Mouse (Mus musculus) embryonic fibroblast, embryonic 13.5 days (primary cell): ENCODE data around the gene Ddx39. TPM values are rescaled to one million over a fixed set of nuclear protein-coding genes. Genes with fewer than 3 reads are reported as not detected.

Experiments
- H3K27ac ChIP-seq: 2 replicates; pipeline ENCODE4 v1.5.1; 2012; ENCODE audit warnings: low read length, control low read depth, inconsistent platforms; ENCODE audit not compliant: insufficient read depth
- H3K4me1 ChIP-seq: 2 replicates; pipeline ENCODE4 v1.6.1; 2011; ENCODE audit warnings: low read length; ENCODE audit not compliant: control insufficient read depth, insufficient read depth
- H3K4me3 ChIP-seq: 2 replicates; pipeline ENCODE4 v1.5.1; 2011; ENCODE audit warnings: mild to moderate bottlenecking, control low read depth, low read length; ENCODE audit not compliant: insufficient read depth
- CTCF ChIP-seq: IDR thresholded peaks from 2 replicates; pipeline ENCODE4 v1.5.1; 2011; ENCODE audit warnings: mild to moderate bottlenecking, control low read depth, low read length, moderate library complexity, borderline replicate concordance; ENCODE audit not compliant: insufficient read depth
- POLR2A ChIP-seq: IDR thresholded peaks from 2 replicates; pipeline ENCODE4 v1.6.1; 2011; ENCODE audit warnings: low read depth, mild to moderate bottlenecking, control low read depth, low read length, moderate library complexity
- polyA plus RNA-seq: library from polyadenylated mRNA; stranded (reverse); fragments of >200 nt; gene quantifications from 2 replicates; pipeline ENCODE4 v1.2.4, GENCODE M21; 2011; ENCODE audit warnings: low read depth; ENCODE audit not compliant: missing spikeins, insufficient read length

The Ddx39 gene
- polyA plus RNA-seq, 1 experiment: 64.2 TPM

DNA sequence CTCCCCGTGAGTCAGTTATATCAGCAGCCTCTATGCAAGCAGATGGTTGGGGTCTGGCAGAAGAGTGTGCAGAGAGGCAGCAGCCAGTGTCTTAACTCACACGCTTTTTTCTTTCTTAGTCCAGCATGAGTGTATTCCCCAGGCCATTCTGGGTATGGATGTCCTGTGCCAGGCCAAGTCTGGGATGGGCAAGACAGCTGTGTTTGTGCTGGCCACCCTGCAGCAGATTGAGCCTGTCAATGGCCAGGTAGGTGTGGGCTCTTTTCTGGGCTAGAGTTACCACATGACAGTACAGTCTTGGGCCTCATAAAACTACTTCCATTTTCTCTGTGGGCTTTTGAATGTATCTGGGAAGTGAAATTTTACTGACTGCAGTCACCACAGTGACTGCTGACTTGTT lies 4.7 kb downstream of the Ddx39 start:
- TF ChIP-seq CTCF (no peak), POLR2A (no peak)
- Histone ChIP-seq H3K27ac (no peak overlapping the region), H3K4me1 (no peaks in the 10 kb centered on the region), H3K4me3 (no peak overlapping the region)

GRCm38 (mm10) chr8:83721405-83722025 lies 6.5 kb downstream of the Ddx39 start:
- H3K4me1 ChIP-seq: no peaks in the 10 kb centered on the region
- TF ChIP-seq POLR2A: no peak
- TF ChIP-seq CTCF: no peak
- no peak overlapping the region for H3K27ac ChIP-seq

DNA sequence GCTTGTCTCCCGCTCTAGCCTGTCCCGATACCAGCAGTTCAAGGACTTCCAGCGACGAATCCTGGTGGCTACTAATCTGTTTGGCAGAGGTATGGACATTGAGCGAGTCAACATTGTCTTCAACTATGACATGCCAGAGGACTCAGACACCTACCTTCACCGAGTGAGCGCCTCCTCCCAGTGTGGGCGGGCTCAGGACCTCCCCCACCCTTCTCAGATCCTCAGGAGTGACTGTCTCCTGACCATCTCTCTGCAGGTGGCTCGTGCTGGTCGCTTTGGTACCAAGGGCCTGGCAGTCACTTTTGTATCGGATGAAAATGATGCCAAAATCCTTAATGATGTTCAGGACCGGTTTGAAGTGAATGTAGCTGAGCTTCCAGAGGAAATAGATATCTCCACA lies 7.7 kb downstream of the Ddx39 start:
- no peak overlapping the region for H3K4me3 ChIP-seq
- H3K27ac ChIP-seq: no peak overlapping the region
- TF ChIP-seq CTCF (no peak), POLR2A (no peak)
- H3K4me1 ChIP-seq: no peaks in the 10 kb centered on the region

More at GRCm38 (mm10) chr8:83721405-83722025, 6.5 kb downstream of the Ddx39 start:
- H3K4me3 ChIP-seq: no peak overlapping the region

- no peaks in the 10 kb centered on the region for H3K4me1 ChIP-seq
- no peak for TF ChIP-seq POLR2A
- TF ChIP-seq CTCF: no peak
- no peak overlapping the region for H3K27ac ChIP-seq
- no peak overlapping the region for H3K4me3 ChIP-seq
These were observed 8.6 kb downstream of the Ddx39 start for GRCm38 (mm10) chr8:83723447-83724083.

DNA sequence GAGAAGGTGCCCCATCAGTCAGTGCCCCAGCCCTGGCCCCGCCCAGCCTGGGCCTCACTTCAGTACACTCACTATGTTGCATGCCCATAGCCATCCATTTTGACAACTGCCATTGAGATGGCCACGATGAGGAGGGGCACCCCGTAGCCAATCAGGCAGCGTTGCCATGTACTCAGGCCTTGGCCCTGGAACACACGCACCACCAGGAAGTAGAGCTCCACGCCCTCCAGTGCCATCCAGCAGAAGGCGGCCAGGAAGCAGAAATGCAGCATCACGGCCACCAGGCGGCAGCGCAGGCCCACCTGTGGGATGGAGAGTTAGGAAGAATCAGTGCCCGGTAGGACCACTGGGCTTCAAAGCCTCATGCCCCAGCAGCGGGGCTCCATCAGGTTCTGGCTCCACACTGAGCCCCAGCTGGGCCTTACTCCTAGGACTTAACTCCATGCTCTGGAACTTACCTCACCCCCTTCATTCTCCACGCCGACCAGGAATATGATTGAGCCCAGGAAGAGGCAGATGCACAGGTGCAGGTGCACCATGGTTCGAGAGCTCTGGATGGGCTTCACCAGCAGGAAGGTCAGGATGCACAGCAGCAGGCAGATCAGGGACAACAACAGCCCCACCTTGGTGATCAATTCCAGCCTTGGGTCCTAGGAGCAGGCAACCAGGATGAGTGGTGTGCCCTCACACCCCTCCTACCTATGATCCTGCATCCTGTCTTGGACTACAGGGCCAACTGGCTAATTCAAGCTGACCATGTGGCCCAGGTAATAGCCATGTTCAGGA lies 9.9 kb downstream of the Ddx39 start:
- peak; percentile 91 for TF ChIP-seq CTCF
- no peak for TF ChIP-seq POLR2A
- Histone ChIP-seq H3K27ac (no peak overlapping the region), H3K4me3 (no peak overlapping the region), H3K4me1 (no peaks in the 10 kb centered on the region)

- no peaks in the 10 kb centered on the region for H3K4me1 ChIP-seq
- TF ChIP-seq POLR2A: no peak
- no peak for TF ChIP-seq CTCF
- no peak overlapping the region for H3K27ac ChIP-seq
- H3K4me3 ChIP-seq: no peak overlapping the region
These were observed 10.6 kb downstream of the Ddx39 start for GRCm38 (mm10) chr8:83725521-83726102.

DNA sequence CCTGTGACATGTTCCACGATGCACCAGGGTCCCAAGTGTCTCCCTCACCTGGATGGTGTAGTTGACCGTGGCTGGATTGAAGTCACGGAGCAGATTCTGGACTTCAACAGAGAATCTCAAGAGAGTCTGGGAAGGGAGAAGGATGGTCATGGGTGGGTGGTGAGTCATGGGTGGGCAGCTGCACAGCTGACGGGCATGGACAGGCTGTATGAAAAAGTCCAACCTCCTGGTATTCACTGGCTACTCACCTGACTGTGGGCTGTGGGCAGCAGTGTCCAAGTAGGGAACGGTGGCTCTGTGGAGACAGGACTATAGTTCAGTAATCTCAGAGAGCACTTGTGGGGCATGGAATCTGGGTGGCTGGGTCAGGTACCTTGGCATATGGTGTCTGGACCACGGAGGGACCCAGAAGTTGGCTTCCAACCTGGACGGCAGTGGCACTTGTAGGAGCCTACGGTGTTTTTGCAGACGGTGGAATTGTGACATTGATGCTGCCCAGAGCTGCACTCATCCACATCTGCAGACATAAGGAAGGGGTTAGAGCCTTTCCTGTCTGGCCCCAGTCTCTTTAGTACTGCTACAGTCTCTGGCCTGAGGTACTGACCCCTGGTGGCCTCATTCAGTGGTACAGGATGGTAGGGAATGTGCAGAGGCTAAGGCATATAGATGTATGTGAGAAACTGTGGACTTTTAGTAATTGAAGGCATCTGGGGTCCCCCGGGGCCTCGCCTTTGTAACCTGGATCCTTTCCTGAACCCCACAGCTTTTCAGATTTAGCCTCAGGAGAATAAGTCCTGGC lies 14.2 kb downstream of the Ddx39 start:
- no peaks in the 10 kb centered on the region for H3K4me1 ChIP-seq
- no peak overlapping the region for H3K27ac ChIP-seq
- H3K4me3 ChIP-seq: no peak overlapping the region
- no peak for TF ChIP-seq POLR2A
- peak; percentile 43; the same call in 1 of the 2 replicates for TF ChIP-seq CTCF

DNA sequence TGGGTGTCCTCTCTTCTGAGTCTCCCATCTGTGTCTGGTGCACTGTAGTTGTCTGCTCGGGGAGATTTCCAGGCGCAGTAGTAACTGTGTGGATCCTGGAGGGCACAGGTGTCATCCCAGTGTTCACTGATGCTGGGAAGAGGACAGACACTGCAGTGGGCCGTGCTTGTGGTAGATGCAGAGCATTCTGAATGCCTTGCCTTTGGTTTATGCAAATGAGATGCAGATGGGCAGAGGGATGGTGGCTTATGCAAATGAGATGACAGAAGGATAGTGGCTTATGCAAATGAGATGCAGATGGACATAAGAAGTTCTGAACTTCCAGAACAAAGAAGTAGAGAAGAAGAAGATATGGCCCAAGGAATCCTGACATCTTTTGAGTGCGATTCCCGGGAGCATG lies 16.9 kb downstream of the Ddx39 start:
- TF ChIP-seq POLR2A: no peak
- no peak for TF ChIP-seq CTCF
- Histone ChIP-seq H3K27ac (no peak overlapping the region), H3K4me1 (no peaks in the 10 kb centered on the region), H3K4me3 (no peak overlapping the region)

DNA sequence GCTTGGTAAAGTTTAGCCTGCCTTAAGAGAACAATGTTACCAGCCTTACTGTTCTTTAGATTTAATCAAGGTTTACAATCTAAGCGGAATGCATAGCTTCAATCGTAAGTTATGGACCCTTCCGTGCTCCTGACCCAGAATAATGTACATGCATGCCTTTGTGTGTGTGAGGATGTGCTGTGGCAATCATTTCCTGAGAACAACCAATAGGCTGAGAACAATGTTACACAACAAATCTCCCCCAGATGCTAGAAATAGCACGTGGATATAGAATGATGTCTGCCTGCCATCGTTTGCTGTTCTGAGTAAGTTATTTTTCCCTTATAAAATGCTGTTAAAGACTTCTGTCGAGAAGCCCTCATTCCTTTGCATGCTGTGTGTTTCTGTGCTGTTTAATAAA lies 17.9 kb downstream of the Ddx39 start:
- Histone ChIP-seq H3K4me3 (no peak overlapping the region), H3K4me1 (0 out of 2 replicates have a peak, but pooled peaks cover 2% of the 10 kb centered on the region), H3K27ac (no peak overlapping the region)
- TF ChIP-seq POLR2A (no peak), CTCF (no peak)
